Mouse (Mus musculus) heart, postnatal 10 days (tissue): Measurements from ENCODE around the gene Fam71e2. TPM values are rescaled to one million over a fixed set of nuclear protein-coding genes. Genes with fewer than 3 reads are reported as not detected.

Experiments
- DNase-seq, 2 experiments: peaks; one replicate each; pipeline ENCODE4 v3.0.0; 2021
- intact Hi-C: fragments of 180-260 bp; cut with DNase I; formaldehyde crosslinking; loops from one replicate; pipeline ENCODE4 v1.15.1; 2025
- total RNA-seq, 2 experiments: library from RNA; stranded (reverse); gene quantifications; 2 replicates each; pipeline ENCODE4 v1.2.3; 2021

The Fam71e2 gene
- total RNA-seq, 2 experiments from 2014 or later = not detected

DNA sequence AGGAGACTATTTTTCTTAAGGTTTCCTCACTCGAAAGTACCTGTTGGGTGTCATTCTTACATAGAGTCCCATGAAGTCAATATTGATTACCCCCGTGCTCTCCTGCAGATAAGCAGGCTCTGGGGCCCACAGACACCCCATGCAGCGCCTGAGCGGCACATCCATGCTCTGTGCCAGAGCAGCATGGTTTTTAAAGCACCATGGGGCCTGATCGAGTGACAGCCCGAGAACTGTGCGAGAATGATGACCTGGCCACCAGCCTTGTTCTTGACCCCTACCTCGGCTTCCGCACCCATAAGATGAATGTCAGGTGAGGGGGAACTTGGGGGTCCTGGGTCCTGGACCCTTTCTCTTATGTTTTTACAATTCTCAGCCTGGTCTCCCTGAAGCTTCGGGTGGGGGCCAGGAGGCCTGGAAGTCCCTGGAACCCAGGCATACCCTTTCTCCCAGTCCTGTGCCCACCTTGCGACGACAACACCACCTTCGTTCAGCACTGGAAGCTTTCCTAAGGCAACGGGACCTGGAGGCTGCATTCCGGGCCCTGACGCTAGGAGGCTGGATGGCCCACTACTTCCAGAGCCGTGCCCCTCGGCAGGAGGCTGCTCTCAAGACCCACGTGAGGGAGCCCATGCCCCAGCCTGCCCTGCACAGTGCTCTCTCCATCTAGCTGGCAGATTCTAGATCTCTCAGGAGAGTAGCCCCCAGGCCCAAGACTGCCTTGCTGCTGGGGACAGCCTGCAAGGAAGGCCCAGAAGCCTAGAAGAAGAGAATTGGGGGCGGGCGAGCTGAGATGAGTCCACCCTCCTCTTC is 29.2 kb downstream of the Fam71e2 start:
- no peak for DNase-seq
- intact Hi-C loops = loop anchor here (2.0 kb wide), 2 partner anchors 51 to 57 kb away; partner anchors contain the start of genes Hspbp1 and Rpl28

DNA sequence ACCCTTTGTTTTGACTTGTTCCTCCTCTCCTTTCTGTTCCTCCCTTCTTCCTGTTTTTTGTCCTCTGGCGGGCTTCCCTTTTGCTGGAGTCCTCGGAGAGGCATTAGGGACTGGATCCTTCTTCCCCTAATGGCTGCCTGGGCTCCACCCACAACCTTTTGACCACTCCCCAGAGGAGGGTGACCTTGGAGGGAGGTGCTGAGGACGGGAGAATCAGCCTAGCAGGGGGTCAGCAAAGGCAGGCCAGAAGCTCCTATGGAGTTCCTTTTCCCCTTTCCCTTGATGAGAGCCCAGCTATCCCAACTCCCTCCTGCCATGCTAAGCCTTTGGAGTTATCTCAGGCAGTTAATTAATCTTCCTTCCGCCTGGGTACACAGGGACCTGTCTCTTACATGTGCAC is 30.0 kb downstream of the Fam71e2 start:
- peak; percentile 76 to 80 for DNase-seq
- intact Hi-C loops = loop anchor here (2.0 kb wide), 2 partner anchors 52 to 56 kb away; partner anchors contain the start of genes Hspbp1 and Rpl28

DNA sequence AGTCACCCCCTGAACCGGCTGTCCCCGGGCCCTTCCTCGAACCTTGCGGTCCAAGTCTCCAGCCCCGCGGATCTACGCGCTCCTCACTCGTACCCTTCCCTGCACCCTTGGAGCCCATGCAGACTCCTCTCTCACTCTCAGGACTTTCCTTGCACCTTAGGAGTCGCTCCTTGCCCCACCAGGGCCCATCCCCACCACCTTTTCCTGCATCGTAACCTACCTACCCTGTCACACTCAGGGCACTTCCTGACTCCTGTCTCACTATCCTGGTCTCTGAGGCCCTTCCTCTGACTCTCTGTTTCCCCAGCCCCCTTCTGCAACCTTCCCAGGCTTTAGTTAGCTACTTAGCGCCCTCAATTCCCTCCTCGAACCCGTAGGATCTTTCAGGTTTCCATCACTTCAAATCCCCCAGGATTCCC is 30.8 kb downstream of the Fam71e2 start:
- intact Hi-C loops = loop anchor here (2.0 kb wide), 2 partner anchors 52 to 56 kb away; partner anchors contain the start of genes Hspbp1 and Rpl28
- DNase-seq = no peak

DNA sequence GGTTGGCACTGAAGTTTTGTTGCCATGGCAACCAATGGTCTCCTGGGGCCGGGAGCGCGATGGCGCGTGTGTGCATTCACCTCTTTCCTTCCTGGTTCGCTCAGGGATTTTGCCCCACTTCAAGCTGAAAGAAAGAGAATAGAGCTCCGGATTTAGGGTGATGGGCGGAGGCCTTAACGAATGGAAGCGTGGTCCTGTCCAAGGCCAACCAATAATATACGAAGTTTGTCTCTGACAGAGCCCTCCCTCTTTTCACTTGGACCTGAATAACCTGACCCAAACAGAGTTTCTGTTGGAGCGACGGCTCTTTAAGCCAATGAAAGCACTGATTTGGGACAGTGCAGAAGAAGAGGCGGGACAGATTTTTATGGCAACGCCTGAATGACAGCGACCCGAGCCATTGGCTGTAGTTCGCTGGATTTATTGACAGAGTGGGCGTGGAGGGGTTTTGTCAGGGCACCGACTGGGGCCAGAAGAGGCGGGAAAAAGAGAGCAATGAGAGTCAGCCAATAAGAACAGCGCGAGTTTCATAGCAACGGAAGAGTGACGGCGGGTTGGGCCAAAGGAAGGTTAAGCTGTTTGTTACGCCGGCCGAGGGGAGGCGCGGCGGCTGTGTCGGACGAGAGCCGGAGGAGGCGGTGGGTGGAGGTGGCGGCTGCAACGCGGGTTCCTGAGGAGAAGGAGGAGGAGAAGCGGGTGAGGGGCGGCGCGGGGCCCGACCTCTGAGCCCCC is 31.4 kb downstream of the Fam71e2 start, which contains the start of gene Kmt5c:
TSS of gene Kmt5c (plus strand) at position 572 of the 732 bp plus-strand sequence.
- intact Hi-C loops = loop anchor here (2.0 kb wide), 2 partner anchors 53 to 55 kb away; partner anchors contain the start of genes Hspbp1 and Rpl28
- peak; percentile 99 to 100 for DNase-seq

DNA sequence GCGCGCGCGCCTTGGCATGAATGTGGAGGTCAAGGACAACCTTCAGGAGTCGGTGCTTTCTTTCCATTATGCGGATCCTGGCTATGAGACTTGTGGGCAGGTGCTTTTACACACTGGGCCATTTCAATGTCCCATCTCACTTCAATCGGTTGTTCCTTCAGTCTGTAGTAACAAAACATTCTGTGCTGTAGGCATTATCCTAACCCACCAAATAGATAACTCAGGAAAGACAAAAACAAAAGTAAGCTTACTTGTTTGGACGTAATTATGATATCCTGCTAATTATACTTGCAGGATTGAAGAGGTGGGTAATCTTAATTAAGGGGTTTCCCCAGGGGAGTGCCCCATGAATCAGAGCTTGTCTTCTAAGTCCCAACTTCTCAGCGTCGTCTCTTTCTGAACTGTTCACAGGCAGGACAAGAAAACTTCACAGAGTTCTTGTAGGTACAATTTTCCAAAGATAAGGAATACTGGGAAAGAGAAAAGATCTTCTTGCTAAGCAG is 32.0 kb downstream of the Fam71e2 start:
- DNase-seq = peak in 1 of 2 experiments; percentile 11
- intact Hi-C loops = no loop called here

DNA sequence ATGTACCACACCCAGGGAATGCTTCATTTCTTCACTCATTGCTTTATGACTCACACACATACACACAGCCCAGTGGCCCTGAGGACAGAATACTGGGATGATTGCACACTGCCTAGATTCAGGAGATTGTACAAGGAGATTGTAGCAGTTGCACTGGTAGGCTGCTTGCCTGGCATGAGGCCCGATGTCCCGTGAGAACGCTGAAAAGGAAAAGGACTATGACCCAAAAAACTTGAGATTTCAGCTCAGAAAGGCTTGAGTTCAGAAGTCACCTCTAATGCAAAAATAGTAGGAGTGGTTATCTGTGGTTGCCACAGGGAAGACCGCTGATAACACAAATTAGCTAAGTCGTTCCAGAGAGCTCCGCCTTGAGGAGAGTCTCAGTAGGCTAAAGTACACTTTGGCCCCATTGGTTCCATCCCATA is 38.1 kb downstream of the Fam71e2 start:
- intact Hi-C loops = no loop called here
- no peak for DNase-seq

DNA sequence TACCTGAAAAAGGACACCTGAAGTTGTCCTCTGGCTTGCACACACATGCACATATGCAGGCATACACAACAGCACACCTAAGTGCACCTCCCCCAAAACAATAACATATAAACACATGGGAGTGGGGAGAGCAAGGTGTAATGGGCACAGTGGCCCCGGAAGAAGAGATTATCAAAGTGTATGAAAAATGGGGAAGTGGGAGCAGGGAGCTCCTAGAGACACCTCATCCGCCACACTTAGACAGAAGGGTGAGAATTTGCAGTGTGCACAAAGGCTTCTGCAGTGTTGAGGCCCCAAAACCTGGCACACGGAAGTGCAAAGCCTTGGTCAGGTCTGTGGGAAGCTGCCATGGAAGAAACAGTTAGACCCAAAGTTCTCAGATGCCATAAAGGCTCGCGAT is 40.0 kb downstream of the Fam71e2 start:
- DNase-seq = no peak
- intact Hi-C loops = no loop called here

DNA sequence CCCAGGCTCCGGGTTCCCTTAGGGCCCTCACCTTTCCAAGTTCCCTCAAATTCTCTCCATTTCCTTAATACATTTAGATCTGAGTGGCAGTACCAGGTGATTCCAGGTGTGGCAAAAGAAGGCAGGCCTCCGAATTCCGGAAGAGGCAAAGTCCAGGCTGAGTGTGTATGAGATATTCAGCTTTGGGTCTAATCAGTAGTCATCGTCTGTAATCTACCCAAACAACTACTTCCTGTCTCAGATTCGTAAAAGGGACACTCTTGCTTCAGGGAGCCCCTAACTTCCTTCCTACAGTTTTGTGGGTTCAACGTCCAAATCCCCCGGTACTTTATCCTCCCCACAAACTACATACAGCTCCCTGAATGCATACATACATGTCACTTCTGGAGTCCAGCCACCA is 45.9 kb downstream of the Fam71e2 start, which contains the start of gene Tmem150b:
TSS of gene Tmem150b (minus strand) at position 81 of the 400 bp plus-strand sequence.
- intact Hi-C loops = no loop called here
- no peak for DNase-seq

DNA sequence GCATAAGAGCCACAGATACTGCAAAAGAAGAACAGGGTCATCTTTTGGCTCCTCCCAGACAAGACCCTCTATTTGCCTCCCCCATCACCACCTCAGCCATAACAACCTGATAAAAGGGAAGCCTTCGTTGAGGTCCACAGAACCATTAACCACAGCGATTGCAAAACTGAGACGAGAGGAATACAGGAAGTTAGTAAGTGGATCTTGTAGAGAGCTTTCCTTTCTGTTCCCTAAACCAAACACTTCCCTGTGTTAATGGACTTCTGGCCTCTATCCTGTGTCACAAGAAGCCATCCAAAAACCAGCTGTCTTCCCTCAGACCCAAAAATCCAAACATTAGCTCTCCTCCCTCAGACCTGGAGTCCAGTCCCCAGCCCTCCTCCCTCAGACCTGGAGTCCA is 46.7 kb downstream of the Fam71e2 start:
- DNase-seq = no peak
- intact Hi-C loops = no loop called here

DNA sequence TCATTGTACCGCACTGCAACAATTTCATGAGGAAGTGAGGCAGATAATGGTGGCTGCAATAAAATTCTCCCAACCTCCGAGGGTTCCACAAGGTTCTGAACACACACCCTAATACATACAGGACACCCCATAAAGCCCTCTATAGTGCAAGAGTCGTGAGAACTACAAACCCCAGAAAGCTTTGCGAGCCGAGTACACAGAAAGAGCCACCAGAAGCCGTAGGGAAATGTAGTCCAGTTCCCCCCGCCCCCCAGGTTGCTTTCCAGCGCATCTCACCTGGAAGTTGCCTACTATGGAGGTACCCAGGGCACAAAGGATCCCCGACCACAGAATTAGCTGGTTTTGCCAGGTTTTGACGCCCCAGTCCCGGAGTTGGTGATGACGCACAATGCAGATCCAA is 47.6 kb downstream of the Fam71e2 start:
- intact Hi-C loops = no loop called here
- DNase-seq = peak; percentile 23 to 41

DNA sequence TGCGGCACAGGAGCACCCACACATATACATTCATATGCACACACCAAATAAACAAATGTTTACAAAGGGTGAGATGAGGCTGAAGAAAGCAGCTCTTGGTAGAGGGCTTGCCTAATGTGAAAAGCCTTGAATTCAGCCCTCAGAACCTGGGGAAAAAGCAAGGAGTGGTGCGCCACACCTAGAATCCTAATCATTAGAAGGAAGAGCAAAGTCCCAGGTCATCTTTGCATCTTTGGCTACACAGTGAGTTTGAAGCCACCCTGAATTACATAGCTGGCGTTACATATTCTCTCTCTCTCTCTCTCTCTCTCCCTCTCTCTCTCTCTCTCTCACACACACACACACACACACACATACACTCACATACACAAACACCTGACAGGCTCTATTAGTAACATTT is 51.8 kb downstream of the Fam71e2 start:
- no peak for DNase-seq
- intact Hi-C loops = no loop called here

DNA sequence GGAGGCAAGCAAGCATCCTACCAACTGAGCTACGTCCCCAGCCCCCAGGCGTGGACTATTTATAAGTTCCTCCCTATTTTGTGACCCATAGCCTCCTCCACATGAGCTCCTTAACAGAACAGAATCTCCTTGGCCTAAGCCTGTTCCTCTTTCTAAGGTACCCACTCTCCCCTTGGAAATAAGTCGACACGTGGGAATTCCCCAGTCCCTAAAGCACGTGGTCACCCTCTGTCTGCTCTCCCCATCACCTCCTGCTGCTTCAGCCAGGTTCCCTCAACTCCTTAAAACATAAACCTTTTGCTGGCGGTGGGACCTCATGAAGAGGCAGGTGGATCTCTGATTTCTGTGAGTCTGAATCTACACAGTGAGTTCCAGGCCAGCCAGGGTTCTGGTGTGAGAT is 54.1 kb downstream of the Fam71e2 start:
- intact Hi-C loops = no loop called here
- DNase-seq = no peak

DNA sequence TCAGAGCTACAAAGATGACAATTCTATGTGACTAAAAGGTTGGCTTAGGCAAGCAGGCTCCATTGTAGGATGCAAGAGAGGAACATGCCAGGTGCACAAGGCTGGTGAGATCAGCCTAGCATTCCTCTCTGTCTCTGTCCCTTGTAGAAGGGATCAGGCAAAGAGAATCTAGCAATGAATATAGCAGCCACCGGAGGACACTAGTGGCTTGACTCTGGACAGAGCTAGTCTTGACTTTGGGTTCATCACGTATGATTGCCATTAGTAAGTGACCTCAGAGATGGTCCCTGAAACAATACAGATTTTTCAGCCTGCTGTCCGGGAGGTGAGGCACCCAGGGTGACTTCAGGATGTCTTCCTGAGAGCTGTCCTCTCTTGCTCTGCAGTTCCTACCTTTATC is 58.5 kb downstream of the Fam71e2 start:
- intact Hi-C loops = no loop called here
- no peak for DNase-seq

DNA sequence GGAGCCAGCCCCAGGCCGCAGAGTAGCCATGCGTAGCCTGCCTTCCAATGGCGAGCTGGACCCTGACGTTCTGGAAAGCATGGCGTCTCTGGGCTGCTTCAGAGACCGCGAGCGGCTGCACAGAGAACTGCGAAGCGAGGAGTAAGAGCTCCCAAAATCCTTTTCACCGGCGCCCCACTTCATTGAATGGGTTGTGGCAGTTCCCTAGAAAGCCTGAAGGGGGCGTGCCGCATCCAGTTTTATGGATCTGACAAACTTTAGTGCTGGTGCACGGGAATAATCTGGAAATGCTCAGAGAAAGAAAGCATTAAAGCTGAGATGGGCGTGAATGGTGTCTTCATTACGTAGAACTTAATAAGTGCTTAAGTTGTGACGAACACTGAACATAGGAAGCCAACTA is 66.0 kb downstream of the Fam71e2 start:
- DNase-seq = peak in 1 of 2 experiments; percentile 38
- intact Hi-C loops = loop anchor here (5.0 kb wide), 1 partner anchor 82 kb away; the partner anchor contains the start of gene Tmem238

Other genes starting within 250 kb of the Fam71e2 start
- gene Tnni3, start 247.1 kb downstream of the Fam71e2 start, total RNA-seq = 1,000 to 10,000 TPM; 6,124 to 6,345 TPM
- gene Dnaaf3, start 238.8 kb downstream of the Fam71e2 start, total RNA-seq = under 1 TPM; 0.81 to 0.87 TPM
- gene Syt5, start 223.8 kb downstream of the Fam71e2 start, total RNA-seq = 1 to 10 TPM; 1.7 to 2.4 TPM
- not detected for gene Ptprh, start 167.3 kb downstream of the Fam71e2 start, total RNA-seq
- gene Tmem86b, start 139.9 kb downstream of the Fam71e2 start, total RNA-seq = 1 to 10 TPM; 6.2 to 6.6 TPM
- gene Ppp6r1, start 112.3 kb downstream of the Fam71e2 start, total RNA-seq = 10 to 100 TPM; 77.3 to 80.7 TPM
- gene Hspbp1, start 86.2 kb downstream of the Fam71e2 start, total RNA-seq = 10 to 100 TPM; 45.0 to 46.7 TPM
- gene Brsk1, start 80.7 kb downstream of the Fam71e2 start, total RNA-seq = 1 to 10 TPM; 2.5 to 3.8 TPM
- gene Tmem150b, start 46.1 kb downstream of the Fam71e2 start, total RNA-seq = under 1 TPM in 1 of 2 experiments, not detected in 1; 0.20 TPM
- gene Kmt5c, start 31.2 kb downstream of the Fam71e2 start, total RNA-seq = 10 to 100 TPM; 32.1 to 37.1 TPM
- 10 to 100 TPM in 1 of 2 experiments, 1 to 10 TPM in 1; 7.4 to 10.9 TPM for gene Cox6b2, start 18.2 kb downstream of the Fam71e2 start, total RNA-seq
- not detected for gene Il11, start 11.6 kb upstream of the Fam71e2 start, total RNA-seq
- gene Tmem190, start 11.6 kb upstream of the Fam71e2 start, total RNA-seq = not detected
- 1 to 10 TPM; 3.7 to 4.2 TPM for gene Tmem238, start 18.4 kb upstream of the Fam71e2 start, total RNA-seq
- gene Rpl28, start 21.6 kb upstream of the Fam71e2 start, total RNA-seq = 100 to 1,000 TPM; 630 to 679 TPM
- 100 to 1,000 TPM; 149 to 152 TPM for gene Ube2s, start 41.3 kb upstream of the Fam71e2 start, total RNA-seq
- under 1 TPM in 1 of 2 experiments, not detected in 1; 0.15 TPM for gene Shisa7, start 73.4 kb upstream of the Fam71e2 start, total RNA-seq
- gene Isoc2b, start 99.0 kb upstream of the Fam71e2 start, total RNA-seq = 1 to 10 TPM; 3.6 to 4.7 TPM
- 10 to 100 TPM; 15.8 to 16.3 TPM for gene Isoc2a, start 105.9 kb upstream of the Fam71e2 start, total RNA-seq
- gene Gm36210, start 135.2 kb upstream of the Fam71e2 start, total RNA-seq = not detected
- gene Zfp628, start 143.9 kb upstream of the Fam71e2 start, total RNA-seq = 10 to 100 TPM; 11.8 to 13.8 TPM
- 1 to 10 TPM; 4.9 to 5.2 TPM for gene Nat14, start 150.7 kb upstream of the Fam71e2 start, total RNA-seq
- gene Ssc5d, start 154.5 kb upstream of the Fam71e2 start, total RNA-seq = 10 to 100 TPM; 12.5 TPM
- 1 to 10 TPM; 7.2 to 9.0 TPM for gene Sbk2, start 193.1 kb upstream of the Fam71e2 start, total RNA-seq
- 10 to 100 TPM; 11.9 to 22.0 TPM for gene Sbk3, start 199.9 kb upstream of the Fam71e2 start, total RNA-seq
- 10 to 100 TPM; 18.4 to 19.1 TPM for gene Zfp579, start 224.9 kb upstream of the Fam71e2 start, total RNA-seq
- 1 to 10 TPM; 7.8 to 9.4 TPM for gene Zfp524, start 243.1 kb upstream of the Fam71e2 start, total RNA-seq
- gene Fiz1, start 243.4 kb upstream of the Fam71e2 start, total RNA-seq = 10 to 100 TPM; 21.6 to 25.6 TPM
- gene Gm44973, start 244.2 kb upstream of the Fam71e2 start, total RNA-seq = not detected
- gene Zfp865, start 249.1 kb upstream of the Fam71e2 start, total RNA-seq = 10 to 100 TPM; 22.4 to 23.2 TPM
- gene Ccdc106, start 249.3 kb upstream of the Fam71e2 start, total RNA-seq = under 1 TPM; 0.26 to 0.32 TPM